Mouse (Mus musculus) kidney, postnatal 36 days (tissue): ENCODE measurements around the gene Lypd8.

ENCODE experiments used
- DNase-seq, 2 experiments: peaks; one replicate each; pipeline ENCODE4 v3.0.0; 2021 to 2022; ENCODE audit warnings: mixed read lengths in 2 of 2

Lypd8 gene

DNA sequence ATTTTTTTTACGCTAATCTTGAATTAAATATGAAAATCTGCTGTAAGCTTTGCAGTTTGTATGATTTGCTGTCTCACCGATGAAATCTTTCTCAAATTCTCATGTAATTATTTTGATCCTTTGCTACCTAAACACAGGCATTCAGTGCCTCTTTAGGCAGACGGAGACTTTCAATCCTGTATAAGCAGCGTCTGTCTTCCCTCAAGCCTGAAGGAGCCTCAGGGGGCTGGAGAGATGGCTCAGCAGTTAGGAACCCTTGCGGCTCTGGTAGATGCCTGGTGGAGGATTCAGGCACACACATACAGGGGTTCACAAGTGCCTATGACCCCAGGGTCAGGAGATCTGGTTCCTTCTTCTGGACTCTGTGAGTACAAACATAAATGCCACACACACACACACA lies 21.8 kb downstream of the Lypd8 start:
- no peak for DNase-seq

GRCm38 (mm10) chr11:58408066-58408465 lies 29.2 kb downstream of the Lypd8 start:
- peak; percentile 9 to 22 for DNase-seq

DNA sequence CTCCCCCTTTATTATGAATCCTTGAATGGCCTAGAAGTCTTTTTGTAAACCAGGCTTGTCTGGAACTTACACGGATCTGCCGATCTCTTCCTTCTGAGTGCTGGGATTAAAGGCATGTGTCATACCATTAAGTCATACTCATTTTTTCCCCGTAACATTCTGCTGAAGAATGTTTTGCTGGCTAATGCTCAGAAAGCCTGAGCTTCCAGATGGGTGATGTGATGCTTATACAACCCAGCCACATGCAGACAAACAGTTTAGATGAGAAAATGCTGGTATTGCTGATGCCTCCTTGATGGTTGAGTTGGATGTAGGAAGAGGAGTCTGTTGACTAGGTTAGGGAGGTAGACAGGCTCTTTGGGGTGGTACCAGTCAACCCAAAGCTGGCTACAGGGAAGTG lies 39.5 kb downstream of the Lypd8 start:
- no peak for DNase-seq

DNA sequence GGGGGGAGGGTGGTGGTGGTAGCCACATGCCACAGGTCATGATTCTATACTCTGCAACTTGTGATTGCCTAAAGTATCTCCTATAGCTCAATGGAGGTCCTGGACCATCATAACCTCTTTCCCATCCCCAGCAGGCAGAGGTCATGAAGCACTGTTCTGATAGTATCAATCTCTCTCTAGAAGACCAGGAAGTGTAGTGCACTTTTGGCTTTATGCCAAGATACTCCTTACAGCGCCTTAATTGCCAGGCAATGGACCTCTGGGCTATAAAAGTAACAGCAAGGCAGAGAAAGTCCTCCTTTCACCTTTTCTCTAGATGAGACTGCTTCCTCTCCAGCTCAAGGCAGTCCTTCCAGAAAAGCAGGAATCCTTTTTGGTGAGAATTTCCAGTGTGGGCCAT lies 42.0 kb downstream of the Lypd8 start, which contains the start of gene 1810065E05Rik:
TSS of gene 1810065E05Rik (plus strand) at position 297 of the 400 bp plus-strand sequence.
- DNase-seq, result no peak

GRCm38 (mm10) chr11:58432259-58432658 lies 53.4 kb downstream of the Lypd8 start, which contains the start of gene Gm12253:
Gene Gm12253 (plus strand): TSS chr11:58432559.
- DNase-seq, result no peak

DNA sequence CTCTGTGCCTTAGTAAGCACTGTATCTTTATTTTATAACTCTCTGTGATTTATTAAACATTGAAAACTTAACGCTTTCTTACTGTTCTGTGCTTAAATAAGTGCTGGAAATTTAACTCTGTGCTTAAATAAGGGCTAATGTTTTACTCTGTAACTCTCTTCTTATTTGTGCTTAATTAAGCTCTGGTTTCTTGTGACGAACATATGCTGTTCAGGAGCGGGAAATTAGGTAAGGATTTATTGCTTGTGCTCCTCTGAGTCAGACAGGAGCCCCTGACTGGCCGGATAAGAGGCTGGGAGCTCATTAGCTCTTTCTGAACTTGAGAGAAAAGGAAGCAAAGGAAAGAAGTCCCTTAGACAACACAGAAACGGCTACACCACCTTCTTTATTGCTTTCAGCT lies 59.0 kb downstream of the Lypd8 start:
- DNase-seq, result no peak
